24 mouse cellular contexts compared by ENCODE assay signal in the genomic region with DNA sequence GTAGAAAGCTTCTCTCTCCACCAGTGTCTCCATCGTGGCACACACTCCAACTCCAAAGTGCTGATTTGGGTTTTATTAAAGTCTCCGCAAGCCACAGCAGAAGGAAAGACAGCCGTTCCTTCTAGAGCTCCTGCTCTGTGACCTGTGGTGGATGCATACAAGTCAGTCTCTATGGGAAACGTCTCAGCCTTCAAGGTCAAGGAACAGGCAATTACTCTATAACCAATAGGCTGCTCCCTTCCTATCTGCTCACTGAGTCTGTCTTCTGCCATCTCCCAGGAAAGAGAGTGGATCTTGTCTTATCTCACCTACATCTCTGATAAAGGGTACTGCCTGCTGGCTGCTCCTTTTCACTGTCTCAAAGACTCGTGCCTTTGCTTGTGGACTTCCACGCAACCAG.
"Had no signal": no experiment of that assay in that cellular context is flagged by ENCODE, and none has a peak within 500 bp of the region (broad histone marks: within the 10 kb centered on the region; RNA-seq: fewer than 3 reads in every experiment).

No protein-coding gene starts in this region.

- DNase-seq: cerebellum, adult 18-20 months; cerebellum, adult 2 months; cerebellum, adult 8-10 months; cerebellum, adult 9-10 months; cerebellum, adult 9-11 months; cerebellum, postnatal 10 days; cerebellum, postnatal 14 days; cerebellum, postnatal 25 days; cerebellum, postnatal 36 days; embryo, embryonic 11 days; gastrocnemius, adult 2 months; gastrocnemius, postnatal 10 days; gastrocnemius, postnatal 14 days; gastrocnemius, postnatal 25 days; gastrocnemius, postnatal 36 days; heart, adult 11 months; heart, adult 18-20 months; heart, adult 2 months had no signal

- H3K4me1 ChIP-seq: embryonic facial prominence, embryonic 10.5 days; embryonic facial prominence, embryonic 12.5 days; embryonic facial prominence, embryonic 13.5 days; embryonic facial prominence, embryonic 15.5 days had no signal

- H3K4me3 ChIP-seq: embryonic facial prominence, embryonic 10.5 days; embryonic facial prominence, embryonic 12.5 days; embryonic facial prominence, embryonic 13.5 days; embryonic facial prominence, embryonic 15.5 days; erythroblast, embryonic 14.5 days; forebrain, embryonic 15.5 days; gastrocnemius, adult 2 months; heart, adult 2 months had no signal

- H3K27ac ChIP-seq: embryonic facial prominence, embryonic 10.5 days; embryonic facial prominence, embryonic 12.5 days; embryonic facial prominence, embryonic 13.5 days; embryonic facial prominence, embryonic 15.5 days; forebrain, embryonic 15.5 days; gastrocnemius, adult 2 months; heart, adult 2 months had no signal

- H3K9ac ChIP-seq: embryonic facial prominence, embryonic 12.5 days; embryonic facial prominence, embryonic 13.5 days; embryonic facial prominence, embryonic 15.5 days; forebrain, embryonic 15.5 days had no signal

- H3K27me3 ChIP-seq: embryonic facial prominence, embryonic 15.5 days; forebrain, embryonic 15.5 days had no signal

- H3K36me3 ChIP-seq: embryonic facial prominence, embryonic 10.5 days; embryonic facial prominence, embryonic 12.5 days; embryonic facial prominence, embryonic 13.5 days; embryonic facial prominence, embryonic 15.5 days; forebrain, embryonic 15.5 days had no signal

- H3K4me2 ChIP-seq: embryonic facial prominence, embryonic 12.5 days; embryonic facial prominence, embryonic 13.5 days; embryonic facial prominence, embryonic 15.5 days; forebrain, embryonic 15.5 days had no signal

- H3K9me3 ChIP-seq: embryonic facial prominence, embryonic 10.5 days; embryonic facial prominence, embryonic 12.5 days; embryonic facial prominence, embryonic 13.5 days; embryonic facial prominence, embryonic 15.5 days; forebrain, embryonic 15.5 days had no signal
